10 mouse cellular contexts compared by ENCODE assay signal in the genomic region with DNA sequence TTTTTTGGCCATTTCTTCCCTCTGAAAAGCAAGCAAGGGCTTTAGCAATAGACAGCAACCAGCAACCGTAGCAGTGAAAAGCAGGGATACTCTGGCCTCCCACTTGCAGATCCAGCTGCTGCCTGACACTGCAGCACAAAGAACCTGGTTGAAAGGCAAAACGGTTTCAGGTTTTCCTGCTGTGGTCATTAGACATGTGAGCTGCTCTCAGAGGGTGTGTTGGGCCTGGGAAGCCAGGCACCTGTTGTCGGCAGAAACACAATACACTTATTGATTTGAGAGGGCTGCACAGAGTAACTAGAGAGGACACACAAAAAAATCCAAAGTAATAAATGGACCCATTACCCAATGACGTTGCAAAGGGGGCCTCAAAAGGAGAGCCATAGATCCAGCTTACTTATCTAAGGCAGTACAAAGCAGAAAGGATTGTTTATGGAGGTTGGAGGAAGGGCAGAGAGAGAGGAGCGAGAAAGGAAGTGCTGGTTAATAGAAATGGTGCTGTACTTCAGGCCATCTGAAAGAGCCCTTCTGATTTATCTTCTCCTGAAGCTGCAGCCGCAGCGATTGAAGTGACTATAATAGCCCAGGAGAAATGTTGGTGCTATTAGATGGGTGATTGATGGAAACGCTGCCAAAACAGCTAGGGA.
DNase-seq lines count a peak whose midpoint lies in the region; ATAC-seq lines count a peak whose summit lies in the region.
"Had no signal": no experiment of that assay in that cellular context is flagged by ENCODE, and none has a peak within 500 bp of the region (broad histone marks: within the 10 kb centered on the region; RNA-seq: fewer than 3 reads in every experiment).

No protein-coding gene starts in this region.

- no peak overlapping the region for H3K4me2 ChIP-seq in forebrain, embryonic 12.5 days
- H3K4me2 ChIP-seq in forebrain, embryonic 16.5 days (ENCODE audit: low read length), result no peak overlapping the region; the same call in 1 of the 2 replicates
- no peak overlapping the region for H3K4me2 ChIP-seq in hindbrain, embryonic 11.5 days (replicated peaks; ENCODE audit: low read depth, low read length)
- no peak overlapping the region for H3K4me2 ChIP-seq in midbrain, embryonic 14.5 days (ENCODE audit: low read length)
- H3K4me2 ChIP-seq: liver, embryonic 12.5 days had no signal

- peak; percentile 41; the same call in 1 of the 2 replicates for ATAC-seq in forebrain, embryonic 12.5 days (ENCODE audit: low FRiP score)
- no peak for ATAC-seq in forebrain, embryonic 16.5 days
- ATAC-seq in hindbrain, embryonic 11.5 days (ENCODE audit: low FRiP score), result peak; percentile 74
- ATAC-seq in midbrain, embryonic 14.5 days (ENCODE audit: low FRiP score, low TSS enrichment), result no peak
- ATAC-seq: liver, embryonic 12.5 days had no signal

- H3K4me1 ChIP-seq in forebrain, embryonic 12.5 days, result peaks cover 13% of the 10 kb centered on the region
- peaks cover 7% of the 10 kb centered on the region for H3K4me1 ChIP-seq in forebrain, embryonic 16.5 days (replicated peaks; ENCODE audit: control insufficient read depth, insufficient read depth, low read length)
- 0 out of 2 replicates have a peak, but pooled peaks cover 3% of the 10 kb centered on the region for H3K4me1 ChIP-seq in hindbrain, embryonic 11.5 days (replicated peaks; ENCODE audit: control insufficient read depth, insufficient read depth, low read length)
- H3K4me1 ChIP-seq in midbrain, embryonic 14.5 days (ENCODE audit: control insufficient read depth, insufficient read depth, low read length), result 0 out of 2 replicates have a peak, but pooled peaks cover 9% of the 10 kb centered on the region
- H3K4me1 ChIP-seq: liver, embryonic 12.5 days had no signal

- 37% methylated on average over 8 of the region's 8 CpGs for WGBS in forebrain, embryonic 12.5 days
- WGBS in forebrain, embryonic 16.5 days, result 25% methylated on average over 8 of the region's 8 CpGs
- 35% methylated on average over 8 of the region's 8 CpGs for WGBS in hindbrain, embryonic 11.5 days
- 46% methylated on average over 8 of the region's 8 CpGs for WGBS in midbrain, embryonic 14.5 days

- H3K9ac ChIP-seq in forebrain, embryonic 12.5 days, result no peak overlapping the region
- no peak overlapping the region for H3K9ac ChIP-seq in forebrain, embryonic 16.5 days (replicated peaks; ENCODE audit: low read depth, low read length)
- no peak overlapping the region for H3K9ac ChIP-seq in hindbrain, embryonic 11.5 days (ENCODE audit: low read depth, low read length)
- H3K9ac ChIP-seq in midbrain, embryonic 14.5 days (replicated peaks; ENCODE audit: low read length), result no peak overlapping the region
- H3K9ac ChIP-seq: liver, embryonic 12.5 days had no signal

- peak; percentile 57 for DNase-seq in embryo, embryonic 10.5 days (ENCODE audit: low spot score)
- DNase-seq in hindbrain, embryonic 11.5 days (ENCODE audit: low spot score), result peak; percentile 24
- DNase-seq in midbrain, embryonic 14.5 days, result peak; percentile 26
- no peak for DNase-seq in spleen, postnatal 36 days (ENCODE audit: low spot score in 2 of 2)
- no peak for DNase-seq in adrenal gland, postnatal 10 days
- no peak for DNase-seq in lung, postnatal 14 days
- DNase-seq: adrenal gland, postnatal 25 days had no signal

- no peak overlapping the region for H3K27ac ChIP-seq in forebrain, embryonic 12.5 days
- no peak overlapping the region for H3K27ac ChIP-seq in forebrain, embryonic 16.5 days (ENCODE audit: low read length)
- peak overlapping the region; percentile 10; the same call in 1 of the 2 replicates for H3K27ac ChIP-seq in hindbrain, embryonic 11.5 days (ENCODE audit: low read depth, low read length)
- no peak overlapping the region for H3K27ac ChIP-seq in midbrain, embryonic 14.5 days (replicated peaks; ENCODE audit: low read depth, low read length)
- H3K27ac ChIP-seq: liver, embryonic 12.5 days had no signal

- no peak overlapping the region for H3K4me3 ChIP-seq in forebrain, embryonic 12.5 days (replicated peaks)
- H3K4me3 ChIP-seq in forebrain, embryonic 16.5 days (replicated peaks; ENCODE audit: low read length), result no peak overlapping the region
- H3K4me3 ChIP-seq in hindbrain, embryonic 11.5 days (ENCODE audit: low read depth, low read length), result no peak overlapping the region
- H3K4me3 ChIP-seq in midbrain, embryonic 14.5 days (replicated peaks; ENCODE audit: low read depth, low read length), result no peak overlapping the region
- H3K4me3 ChIP-seq: liver, embryonic 12.5 days had no signal

- no peaks in the 10 kb centered on the region for H3K36me3 ChIP-seq in forebrain, embryonic 12.5 days (replicated peaks)
- no peaks in the 10 kb centered on the region for H3K36me3 ChIP-seq in forebrain, embryonic 16.5 days (ENCODE audit: control insufficient read depth, insufficient read depth)
- no peaks in the 10 kb centered on the region for H3K36me3 ChIP-seq in hindbrain, embryonic 11.5 days (ENCODE audit: control insufficient read depth, insufficient read depth, low read length)
- H3K36me3 ChIP-seq in midbrain, embryonic 14.5 days (ENCODE audit: control insufficient read depth, insufficient read depth, low read length), result no peaks in the 10 kb centered on the region
- H3K36me3 ChIP-seq: liver, embryonic 12.5 days had no signal

- no peaks in the 10 kb centered on the region for H3K27me3 ChIP-seq in forebrain, embryonic 12.5 days
- H3K27me3 ChIP-seq in forebrain, embryonic 16.5 days (replicated peaks; ENCODE audit: control insufficient read depth, insufficient read depth, low read length), result no peaks in the 10 kb centered on the region
- no peaks in the 10 kb centered on the region for H3K27me3 ChIP-seq in hindbrain, embryonic 11.5 days (ENCODE audit: control insufficient read depth, insufficient read depth, low read length)
- H3K27me3 ChIP-seq in midbrain, embryonic 14.5 days (ENCODE audit: control insufficient read depth, insufficient read depth, low read length), result no peaks in the 10 kb centered on the region
- H3K27me3 ChIP-seq: liver, embryonic 12.5 days had no signal

- no peaks in the 10 kb centered on the region for H3K9me3 ChIP-seq in forebrain, embryonic 12.5 days
- no peaks in the 10 kb centered on the region for H3K9me3 ChIP-seq in forebrain, embryonic 16.5 days (ENCODE audit: control insufficient read depth, low read length)
- no peaks in the 10 kb centered on the region for H3K9me3 ChIP-seq in hindbrain, embryonic 11.5 days (ENCODE audit: control insufficient read depth, low read length)
- no peaks in the 10 kb centered on the region for H3K9me3 ChIP-seq in midbrain, embryonic 14.5 days (ENCODE audit: control insufficient read depth, low read length)
- H3K9me3 ChIP-seq: liver, embryonic 12.5 days had no signal

Comparison
In these comparisons a context has a peak if more than half of its experiments do, and no peak if none do; other contexts are left out.
1. ATAC-seq: peak in forebrain, embryonic 12.5 days (single experiment) and hindbrain, embryonic 11.5 days (single experiment); none in forebrain, embryonic 16.5 days (single experiment) and midbrain, embryonic 14.5 days (single experiment).
2. DNase-seq: peak in embryo, embryonic 10.5 days (single experiment), hindbrain, embryonic 11.5 days (single experiment) and midbrain, embryonic 14.5 days (single experiment); none in spleen, postnatal 36 days (0 of 2), adrenal gland, postnatal 10 days (single experiment) and lung, postnatal 14 days (single experiment).